Mouse (Mus musculus) limb, embryonic 14.5 days (tissue): ENCODE data around the gene Ltc4s. TPM values are rescaled to one million over a fixed set of nuclear protein-coding genes. Genes with fewer than 3 reads are reported as not detected.

Source experiments
- ATAC-seq: fragments of 200-750 bp; cut with Nextera tagmentation; 2 replicates; pipeline ENCODE4 v1.8.0; 2017; ENCODE audit warnings: low read depth, moderate number of reproducible peaks, moderate TSS enrichment; ENCODE audit not compliant: low FRiP score
- DNase-seq: peaks from one replicate; pipeline ENCODE4 v3.0.0-alpha.2; 2015; ENCODE audit warnings: low spot score
- H3K27ac ChIP-seq: fragments of 300-500 bp; sonication (generic); replicated peaks from 2 replicates; pipeline ENCODE4 v1.5.1; 2014; ENCODE audit warnings: low read depth, mild to moderate bottlenecking, low read length, moderate library complexity, mixed read lengths
- H3K27me3 ChIP-seq: fragments of 300-500 bp; sonication (generic); 2 replicates; pipeline ENCODE4 v1.6.1; 2014; ENCODE audit warnings: low read length, mixed read lengths; ENCODE audit not compliant: control insufficient read depth, insufficient read depth
- H3K36me3 ChIP-seq: fragments of 300-500 bp; sonication (generic); 2 replicates; pipeline ENCODE4 v1.6.1; 2014; ENCODE audit warnings: mild to moderate bottlenecking, low read length, moderate library complexity, mixed read lengths; ENCODE audit not compliant: control insufficient read depth, insufficient read depth
- H3K4me1 ChIP-seq: fragments of 300-500 bp; sonication (generic); 2 replicates; pipeline ENCODE4 v1.6.1; 2014; ENCODE audit warnings: antibody characterized with exemption, low read length, mixed read lengths; ENCODE audit not compliant: control insufficient read depth, insufficient read depth
- H3K4me2 ChIP-seq: fragments of 300-500 bp; sonication (generic); replicated peaks from 2 replicates; pipeline ENCODE4 v1.6.1; 2014; ENCODE audit warnings: low read depth, mild to moderate bottlenecking, low read length, moderate library complexity; ENCODE audit not compliant: severe bottlenecking
- H3K4me3 ChIP-seq: fragments of 300-500 bp; sonication (generic); replicated peaks from 2 replicates; pipeline ENCODE4 v1.5.1; 2014; ENCODE audit warnings: low read length
- H3K9ac ChIP-seq: fragments of 300-500 bp; sonication (generic); 2 replicates; pipeline ENCODE4 v1.6.1; 2014; ENCODE audit warnings: mild to moderate bottlenecking, low read depth, low read length, moderate library complexity; ENCODE audit not compliant: severe bottlenecking
- H3K9me3 ChIP-seq: fragments of 300-500 bp; sonication (generic); 2 replicates; pipeline ENCODE4 v1.6.1; 2016; ENCODE audit warnings: low read length; ENCODE audit not compliant: control insufficient read depth
- POLR2A ChIP-seq: fragments of 200-500 bp; IDR thresholded peaks from 2 replicates; pipeline ENCODE4 v1.8.0; 2012; ENCODE audit warnings: inconsistent platforms, mild to moderate bottlenecking, moderate library complexity, borderline replicate concordance; ENCODE audit not compliant: insufficient read depth, insufficient read length; ENCODE audit errors: extremely low read depth
- WGBS: fragments of 180-500 bp; shearing (Covaris S2); extraction: QIAGEN DNeasy Blood & Tissue Kit; methylation state at CpG from one replicate; pipeline ENCODE4 v1.1.7; 2014; 5-methylcytosine and 5-hydroxymethylcytosine counted together
- polyA plus RNA-seq, 2 experiments: library from polyadenylated mRNA; depleted of rRNA in 1 of 2; stranded (reverse) in 1 of 2; unstranded in 1 of 2; fragments of >200 nt; fragmentation: Nextera tagmentation in 1 of 2; extraction: Ambion mirVana in 1 of 2; gene quantifications; 2 replicates each; pipeline versions ENCODE4 v1.2.1 to v1.2.3; 2012 to 2014

The Ltc4s gene
- polyA plus RNA-seq, 2 experiments: 3.9 to 4.0 TPM

DNA sequence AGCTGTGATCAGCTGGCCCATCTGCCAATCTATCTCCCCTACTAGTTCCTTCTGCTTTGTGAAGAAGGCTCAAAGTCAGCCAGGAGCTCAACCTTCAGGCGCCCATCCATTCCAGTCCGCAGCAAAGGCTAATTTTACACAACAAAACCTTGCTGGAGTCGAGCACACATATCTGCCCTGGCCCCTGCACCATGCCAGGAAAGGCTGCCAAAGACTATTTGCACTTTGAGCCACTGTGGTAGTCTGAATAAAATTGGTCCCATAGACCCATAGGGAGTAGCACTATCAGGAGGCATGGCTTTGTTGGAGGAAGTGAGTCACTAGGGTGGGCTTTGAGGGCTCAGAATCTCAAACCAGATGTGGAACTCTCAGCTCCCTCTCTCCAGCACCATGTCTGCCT, 33.0 kb downstream of the Ltc4s start:
- H3K9me3 ChIP-seq: no peaks in the 10 kb centered on the region
- H3K36me3 ChIP-seq: peaks cover 76% of the 10 kb centered on the region
- no peak overlapping the region for H3K27ac ChIP-seq
- ATAC-seq (no peak), DNase-seq (no peak)
- TF ChIP-seq POLR2A: no peak
- H3K4me3 ChIP-seq: no peak overlapping the region
- H3K27me3 ChIP-seq: no peaks in the 10 kb centered on the region
- no peak overlapping the region for H3K9ac ChIP-seq
- WGBS: 95% methylated on average over 3 of the region's 3 CpGs
- no peak overlapping the region for H3K4me2 ChIP-seq
- H3K4me1 ChIP-seq: peaks cover 8% of the 10 kb centered on the region

DNA sequence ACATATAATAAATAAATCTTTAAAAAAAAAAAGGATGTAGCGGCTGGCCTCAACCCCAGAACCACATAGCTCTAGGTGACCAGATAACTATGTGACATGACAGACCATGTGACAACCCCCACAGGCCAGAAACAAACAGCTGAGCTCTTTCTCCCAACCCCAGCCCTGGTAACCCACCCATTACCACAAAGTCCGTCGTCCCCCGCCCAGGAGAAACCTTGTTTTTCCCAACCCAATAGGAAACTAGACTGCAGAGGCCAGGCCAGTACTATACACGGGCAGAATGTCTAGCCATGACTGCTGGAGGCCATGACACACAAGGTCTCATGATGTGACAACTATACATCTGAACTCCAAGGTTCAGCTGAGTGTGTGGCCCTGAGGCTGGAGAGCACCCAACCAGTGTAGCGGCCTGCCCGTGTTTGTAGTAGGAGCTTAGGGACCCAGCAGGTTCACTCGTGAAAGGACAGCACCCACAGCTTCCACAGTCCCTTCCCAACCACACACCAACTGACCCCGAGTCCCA, 35.1 kb downstream of the Ltc4s start:
- Histone ChIP-seq H3K9me3 (no peaks in the 10 kb centered on the region), H3K27ac (no peak overlapping the region), H3K36me3 (peaks cover 93% of the 10 kb centered on the region), H3K4me3 (no peak overlapping the region), H3K27me3 (no peaks in the 10 kb centered on the region), H3K9ac (no peak overlapping the region), H3K4me1 (no peaks in the 10 kb centered on the region), H3K4me2 (no peak overlapping the region)
- no peak for TF ChIP-seq POLR2A
- 95% methylated on average over 9 of the region's 9 CpGs for WGBS
- DNase-seq (no peak), ATAC-seq (no peak)

DNA sequence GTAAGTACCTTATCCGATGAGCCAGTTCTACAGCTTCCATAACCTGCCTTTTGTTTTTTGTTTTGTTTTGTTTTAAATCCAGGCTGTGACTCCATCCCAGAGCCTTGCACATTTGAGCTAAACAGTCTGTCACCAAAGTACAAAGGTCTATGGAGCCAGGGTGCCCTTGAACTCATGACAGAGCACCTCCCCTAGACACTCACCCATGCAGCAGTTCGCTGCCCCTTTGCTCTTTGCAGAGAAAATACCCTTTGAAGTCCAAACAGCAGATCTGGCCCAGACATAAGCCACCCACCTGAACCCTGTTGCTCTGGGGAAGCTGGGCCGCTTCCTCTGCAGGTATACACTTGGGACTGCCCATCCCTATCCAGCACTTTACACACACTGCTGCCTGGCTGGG, 36.8 kb downstream of the Ltc4s start:
- no peak for TF ChIP-seq POLR2A
- no peak overlapping the region for H3K27ac ChIP-seq
- no peak for ATAC-seq
- H3K4me3 ChIP-seq: no peak overlapping the region
- DNase-seq: no peak
- H3K36me3 ChIP-seq: peaks cover 80% of the 10 kb centered on the region
- H3K9me3 ChIP-seq: no peaks in the 10 kb centered on the region
- H3K27me3 ChIP-seq: no peaks in the 10 kb centered on the region
- no peak overlapping the region for H3K4me2 ChIP-seq
- H3K9ac ChIP-seq: no peak overlapping the region
- no peaks in the 10 kb centered on the region for H3K4me1 ChIP-seq
- 95% methylated on average over 3 of the region's 3 CpGs for WGBS

DNA sequence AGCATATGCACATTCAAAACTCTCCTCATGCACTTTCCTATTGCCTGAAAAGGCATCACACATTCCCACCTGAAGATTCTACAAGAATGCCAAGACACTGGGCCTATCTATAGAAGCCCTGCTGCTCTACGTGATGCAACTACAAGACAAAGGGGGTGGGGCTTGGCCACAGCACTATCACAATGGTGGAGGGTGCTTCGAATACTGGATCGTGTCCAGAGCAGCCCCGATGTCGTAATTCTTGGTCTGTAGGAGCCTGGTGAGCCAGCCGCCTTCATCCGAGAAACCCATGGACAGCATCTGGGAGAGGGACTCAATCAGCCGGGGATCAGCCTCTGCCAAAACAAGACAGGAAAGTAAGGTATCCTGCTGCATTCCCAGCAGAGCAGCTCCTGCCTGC, 37.8 kb downstream of the Ltc4s start:
- no peaks in the 10 kb centered on the region for H3K4me1 ChIP-seq
- peaks cover 70% of the 10 kb centered on the region for H3K36me3 ChIP-seq
- DNase-seq (no peak), ATAC-seq (no peak)
- no peak overlapping the region for H3K4me2 ChIP-seq
- 79% methylated on average over 8 of the region's 8 CpGs for WGBS
- TF ChIP-seq POLR2A: no peak
- H3K9me3 ChIP-seq: no peaks in the 10 kb centered on the region
- H3K4me3 ChIP-seq: no peak overlapping the region
- H3K27me3 ChIP-seq: no peaks in the 10 kb centered on the region
- no peak overlapping the region for H3K27ac ChIP-seq
- no peak overlapping the region for H3K9ac ChIP-seq

DNA sequence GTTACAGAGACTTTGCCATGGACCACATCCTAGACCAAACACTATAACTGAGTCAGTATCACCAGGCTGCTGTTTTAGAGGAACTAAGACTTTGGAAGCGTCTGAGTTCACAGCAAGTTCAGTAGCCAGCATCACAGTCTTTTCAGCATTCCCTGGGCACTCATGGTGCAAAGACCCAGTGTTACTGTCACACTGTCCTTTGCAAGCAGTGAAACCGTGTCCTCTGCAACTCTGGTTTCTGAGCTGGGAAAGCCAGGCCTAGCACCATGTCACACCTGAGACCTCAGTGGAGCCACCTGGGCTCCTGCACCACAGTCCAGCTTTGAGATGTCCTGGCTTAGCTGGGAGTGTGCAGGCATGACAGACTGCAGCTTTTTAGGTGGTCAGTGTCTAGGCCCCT, 39.5 kb downstream of the Ltc4s start:
- Histone ChIP-seq H3K9ac (no peak overlapping the region), H3K9me3 (no peaks in the 10 kb centered on the region), H3K4me3 (no peak overlapping the region), H3K27me3 (no peaks in the 10 kb centered on the region), H3K4me2 (no peak overlapping the region), H3K4me1 (no peaks in the 10 kb centered on the region), H3K36me3 (peaks cover 55% of the 10 kb centered on the region), H3K27ac (no peak overlapping the region)
- no peak for TF ChIP-seq POLR2A
- no peak for ATAC-seq
- WGBS: 95% methylated on average over 2 of the region's 2 CpGs
- no peak for DNase-seq
